Mouse (Mus musculus) macrophage (primary cell): ENCODE data around the gene Trem2. TPM values are rescaled to one million over a fixed set of nuclear protein-coding genes. Genes with fewer than 3 reads are reported as not detected.
"Not testable (repeated sequence)": the region's sequence is repeated elsewhere in the genome, so short reads cannot be mapped to it uniquely, and the experiment has no call there.

Experiments used
- H3K27ac ChIP-seq: fragments of 350-480 bp; formaldehyde crosslinking; 2 replicates; pipeline ENCODE4 v1.9.0; 2021
- H3K36me3 ChIP-seq: fragments of 350-480 bp; formaldehyde crosslinking; 2 replicates; pipeline ENCODE4 v1.9.0; 2021; ENCODE audit errors: inconsistent target
- H3K4me3 ChIP-seq: fragments of 350-480 bp; formaldehyde crosslinking; 2 replicates; pipeline ENCODE4 v1.9.0; 2021; ENCODE audit errors: inconsistent target
- H3K79me2 ChIP-seq: fragments of 350-480 bp; formaldehyde crosslinking; 2 replicates; pipeline ENCODE4 v1.9.0; 2021; ENCODE audit errors: inconsistent target
- WGBS: methylation state at CpG from one replicate; pipeline ENCODE4 v1.1.7; 2026; ENCODE audit warnings: inconsistent platforms; ENCODE audit not compliant: missing documents; 5-methylcytosine and 5-hydroxymethylcytosine counted together
- polyA plus RNA-seq: library from polyadenylated mRNA; stranded (reverse); fragments of 250-400 nt; gene quantifications from 3 replicates; pipeline ENCODE4 v1.2.4, GENCODE M21; 2018; ENCODE audit warnings: inconsistent platforms

The Trem2 gene
- polyA plus RNA-seq, 1 experiment from 2014 or later: 965 TPM

DNA sequence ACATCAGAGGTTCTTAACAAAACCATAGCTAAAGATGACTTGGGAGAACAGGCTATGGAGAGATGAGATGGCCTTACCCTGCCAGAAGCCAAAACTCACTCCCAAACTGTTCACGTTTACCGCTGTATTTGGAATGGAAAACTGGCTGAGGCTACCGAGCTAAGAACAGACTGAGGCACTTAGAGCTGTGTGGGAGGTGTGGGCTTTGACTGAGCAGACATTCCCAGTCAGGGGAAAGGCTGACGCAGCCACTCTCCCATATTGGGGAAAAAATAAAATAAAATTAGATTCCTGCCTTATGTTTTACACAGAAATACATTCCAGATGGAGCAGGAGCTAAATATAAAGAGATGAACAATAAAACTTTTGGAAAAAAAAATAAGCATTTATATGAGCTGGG lies 19.5 kb upstream of the Trem2 start:
- Histone ChIP-seq H3K27ac (no peak overlapping the region), H3K36me3 (peaks cover 33% of the 10 kb centered on the region; the same call in 1 of the 2 replicates), H3K79me2 (no peaks in the 10 kb centered on the region), H3K4me3 (no peak overlapping the region)
- 100% methylated on average over 4 of the region's 4 CpGs for WGBS

GRCm38 (mm10) chr17:48332524-48332923 lies 13.7 kb upstream of the Trem2 start:
- H3K27ac ChIP-seq: no peak overlapping the region
- no peaks in the 10 kb centered on the region for H3K79me2 ChIP-seq
- 81% methylated on average over 2 of the region's 2 CpGs for WGBS
- no peak overlapping the region for H3K4me3 ChIP-seq
- no peaks in the 10 kb centered on the region for H3K36me3 ChIP-seq

- Histone ChIP-seq H3K79me2 (no peaks in the 10 kb centered on the region), H3K27ac (no peak overlapping the region), H3K36me3 (no peaks in the 10 kb centered on the region), H3K4me3 (no peak overlapping the region)
- WGBS: 88% methylated on average over 4 of the region's 4 CpGs
Observed at GRCm38 (mm10) chr17:48334186-48334585, 12.0 kb upstream of the Trem2 start.

DNA sequence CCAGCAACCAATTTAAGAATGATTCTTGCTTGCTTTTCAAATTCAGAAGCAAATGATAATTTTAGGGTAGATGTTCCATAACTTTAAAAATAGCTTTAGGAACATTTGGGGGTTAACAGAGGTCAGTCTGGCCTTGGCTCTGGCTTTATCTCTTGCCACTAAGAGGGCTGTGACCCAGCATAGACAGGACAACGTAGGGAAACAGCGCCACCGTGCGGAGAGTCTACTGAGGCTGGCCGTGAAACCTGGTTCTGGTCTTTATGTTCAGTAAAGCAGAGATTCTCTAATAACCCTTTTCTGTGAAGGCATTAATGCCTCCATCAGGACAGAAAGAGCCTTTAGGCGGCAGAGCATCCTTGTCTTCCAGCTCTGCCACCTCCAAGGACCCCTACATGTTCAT lies 9.3 kb upstream of the Trem2 start:
- H3K36me3 ChIP-seq: no peaks in the 10 kb centered on the region
- H3K79me2 ChIP-seq: no peaks in the 10 kb centered on the region
- WGBS: 0% methylated on average over 6 of the region's 6 CpGs
- no peak overlapping the region for H3K4me3 ChIP-seq
- peak overlapping the region; percentile 15; the same call in 1 of the 2 replicates for H3K27ac ChIP-seq

GRCm38 (mm10) chr17:48340267-48340666 lies 5.9 kb upstream of the Trem2 start:
- no peaks in the 10 kb centered on the region for H3K36me3 ChIP-seq
- WGBS: 100% methylated on average over 1 of the region's 1 CpGs
- H3K4me3 ChIP-seq: no peak overlapping the region
- no peaks in the 10 kb centered on the region for H3K79me2 ChIP-seq
- no peak overlapping the region for H3K27ac ChIP-seq

DNA sequence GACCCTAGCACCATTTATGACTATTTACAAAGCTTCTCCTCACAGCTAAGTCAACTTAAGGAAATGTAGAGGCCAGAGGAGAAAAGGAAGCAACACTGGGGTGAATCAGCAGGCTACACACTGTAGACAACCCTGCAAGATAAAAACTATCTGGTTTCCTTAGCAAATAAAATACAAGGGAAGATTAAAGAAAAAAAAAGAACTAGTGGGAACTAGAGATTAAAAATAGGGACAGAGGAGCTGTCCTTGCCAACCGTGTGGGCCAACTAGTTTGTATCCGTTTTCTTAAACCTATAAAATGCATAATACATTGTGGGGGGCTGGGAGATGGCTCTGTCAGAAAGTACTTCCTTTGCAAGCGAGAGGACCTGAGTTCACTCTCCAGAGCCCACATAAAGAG lies 4.3 kb upstream of the Trem2 start:
- Histone ChIP-seq H3K36me3 (no peaks in the 10 kb centered on the region), H3K79me2 (peaks cover 11% of the 10 kb centered on the region), H3K4me3 (no peak overlapping the region), H3K27ac (peak overlapping the region; percentile 69)
- 25% methylated on average over 3 of the region's 3 CpGs for WGBS

- H3K79me2 ChIP-seq: peaks cover 22% of the 10 kb centered on the region
- no peaks in the 10 kb centered on the region for H3K36me3 ChIP-seq
- H3K27ac ChIP-seq: no peak overlapping the region
- WGBS: 81% methylated on average over 2 of the region's 2 CpGs
- no peak overlapping the region for H3K4me3 ChIP-seq
Observed at GRCm38 (mm10) chr17:48343065-48343464, 3.1 kb upstream of the Trem2 start.

DNA sequence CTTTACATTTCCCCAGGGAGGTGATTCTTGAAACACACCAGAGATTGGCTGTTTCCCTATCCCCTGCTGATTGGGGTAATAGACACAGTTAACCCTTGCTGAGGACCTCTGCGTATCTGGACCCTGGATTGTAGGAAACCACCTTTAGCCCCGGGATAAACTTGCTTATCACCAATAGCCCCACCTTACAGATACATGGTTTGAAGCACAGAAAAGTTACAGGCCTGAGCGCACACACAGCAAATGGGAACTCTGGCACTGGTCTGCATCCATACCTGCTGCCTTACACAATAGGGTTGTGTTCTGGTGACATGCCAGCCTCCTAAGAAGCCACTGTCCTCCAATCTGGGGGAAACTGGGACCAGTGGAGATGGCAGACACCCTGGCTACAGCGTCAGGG lies 377 bp upstream of the Trem2 start:
- Histone ChIP-seq H3K36me3 (peaks cover 15% of the 10 kb centered on the region), H3K27ac (peak overlapping the region; percentile 100), H3K79me2 (peaks cover 49% of the 10 kb centered on the region), H3K4me3 (peak overlapping the region; percentile 92; the same call in 1 of the 2 replicates)
- 80% methylated on average over 4 of the region's 4 CpGs for WGBS

DNA sequence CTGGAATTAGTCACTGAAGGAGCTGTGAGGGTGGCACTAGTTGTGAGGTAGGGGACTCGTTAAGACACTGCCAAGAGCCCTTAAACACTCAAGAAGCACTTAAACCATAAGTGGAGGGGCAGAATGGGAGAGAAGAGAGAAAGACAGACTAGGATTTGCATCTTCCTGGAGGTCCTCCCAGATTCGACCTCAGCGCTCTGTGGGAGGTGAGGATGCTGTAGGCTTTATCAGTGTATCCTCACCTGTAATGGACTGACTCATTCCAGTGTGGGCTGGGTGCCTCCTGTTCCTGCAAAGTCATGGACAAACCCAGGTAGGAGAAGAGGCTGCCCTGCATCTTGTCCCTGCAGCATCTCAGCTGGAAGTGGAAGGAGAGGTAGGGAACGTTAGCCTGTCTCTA lies 633 bp downstream of the Trem2 start:
- Histone ChIP-seq H3K4me3 (peak overlapping the region; percentile 92), H3K27ac (peak overlapping the region; percentile 100)

DNA sequence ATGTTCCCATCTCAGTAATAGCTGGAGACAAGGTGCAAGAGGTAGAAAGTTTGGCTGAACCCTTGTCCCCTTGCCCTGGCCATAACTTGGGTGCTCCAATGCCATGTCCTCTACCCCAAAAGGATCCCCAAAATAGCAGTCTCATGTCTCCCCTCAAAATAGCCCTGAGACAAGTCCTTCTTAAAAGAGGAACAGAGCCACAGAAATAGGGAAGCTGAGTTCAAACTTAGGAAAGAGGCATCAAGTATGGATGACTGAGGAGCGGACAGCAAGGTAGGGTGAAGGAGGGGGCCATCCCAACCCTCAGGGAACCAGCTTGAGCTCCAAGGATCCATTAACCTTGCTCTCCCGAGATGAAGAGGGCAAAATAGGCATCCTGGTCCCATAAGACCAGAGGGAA lies 1.1 kb downstream of the Trem2 start:
- peak overlapping the region; percentile 100 for H3K27ac ChIP-seq
- peaks cover 64% of the 10 kb centered on the region for H3K79me2 ChIP-seq
- H3K4me3 ChIP-seq: peak overlapping the region; percentile 92
- H3K36me3 ChIP-seq: peaks cover 30% of the 10 kb centered on the region
- 4% methylated on average over 2 of the region's 2 CpGs for WGBS

More for the DNA sequence above, 633 bp downstream of the Trem2 start:
- peaks cover 59% of the 10 kb centered on the region for H3K79me2 ChIP-seq
- 39% methylated on average over 4 of the region's 4 CpGs for WGBS
- peaks cover 25% of the 10 kb centered on the region for H3K36me3 ChIP-seq

GRCm38 (mm10) chr17:48350681-48351193 lies 4.5 kb downstream of the Trem2 start:
- Histone ChIP-seq H3K36me3 (peaks cover 51% of the 10 kb centered on the region), H3K79me2 (peaks cover 70% of the 10 kb centered on the region), H3K4me3 (no peak overlapping the region), H3K27ac (peak overlapping the region; percentile 100)
- WGBS: 91% methylated on average over 5 of the region's 5 CpGs

- WGBS: 96% methylated on average over 7 of the region's 7 CpGs
- H3K27ac ChIP-seq, H3K4me3 ChIP-seq: not testable (repeated sequence)
- peaks cover 51% of the 10 kb centered on the region for H3K36me3 ChIP-seq
- peaks cover 50% of the 10 kb centered on the region for H3K79me2 ChIP-seq
Observed at GRCm38 (mm10) chr17:48352976-48353375, 6.8 kb downstream of the Trem2 start.

- H3K4me3 ChIP-seq: no peak overlapping the region
- WGBS: 16% methylated on average over 3 of the region's 3 CpGs
- H3K36me3 ChIP-seq: peaks cover 35% of the 10 kb centered on the region
Observed at GRCm38 (mm10) chr17:48355822-48356221, 9.6 kb downstream of the Trem2 start.

DNA sequence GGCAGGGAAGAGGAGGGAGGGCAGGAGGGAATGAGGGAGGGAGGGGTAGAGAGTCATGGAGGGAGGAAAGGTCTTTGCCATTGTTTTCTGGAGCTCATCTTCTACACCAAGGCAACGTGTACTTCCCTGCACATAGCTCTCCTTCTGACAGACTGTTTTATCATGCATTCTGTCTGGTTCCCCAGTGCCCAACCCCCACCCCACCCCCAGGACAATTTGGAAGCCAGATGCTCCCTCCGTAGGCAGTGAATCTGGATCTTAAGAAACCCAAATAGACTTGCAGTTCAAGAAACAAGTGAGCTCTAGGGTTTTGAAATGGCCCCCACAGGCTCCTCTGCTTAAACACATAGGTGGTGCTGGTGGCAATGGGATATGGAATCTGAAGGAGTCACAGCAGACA lies 11.7 kb downstream of the Trem2 start:
- WGBS: 77% methylated on average over 2 of the region's 2 CpGs

More at GRCm38 (mm10) chr17:48355822-48356221, 9.6 kb downstream of the Trem2 start:
- Histone ChIP-seq H3K79me2 (peaks cover 21% of the 10 kb centered on the region), H3K27ac (peak overlapping the region; percentile 96)

DNA sequence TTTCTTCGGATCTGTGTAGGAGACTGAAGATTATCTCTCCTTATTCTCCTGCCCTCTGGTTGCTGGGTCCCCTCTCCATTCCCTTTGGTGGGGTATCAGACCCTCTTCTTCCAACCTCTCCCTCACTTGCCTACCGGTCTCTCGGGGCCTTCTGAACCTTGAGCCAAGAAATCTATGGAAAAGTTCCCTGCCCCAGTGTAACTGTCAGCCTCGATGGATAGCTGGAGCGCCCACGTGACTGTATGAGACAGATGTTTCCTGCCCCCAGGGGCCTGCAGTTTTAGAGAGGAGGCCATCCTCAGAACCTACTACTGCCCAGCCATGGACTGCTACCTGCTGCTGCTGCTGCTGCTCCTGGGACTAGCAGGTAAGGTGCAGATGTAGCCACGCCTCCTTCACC lies 13.4 kb downstream of the Trem2 start, which contains the start of gene Treml1:
Gene Treml1, plus strand, starts transcription at position 301 of the 400 bp plus-strand sequence.
- no peaks in the 10 kb centered on the region for H3K79me2 ChIP-seq
- 0 out of 2 replicates have a peak, but pooled peaks cover 1% of the 10 kb centered on the region for H3K36me3 ChIP-seq
- 53% methylated on average over 7 of the region's 7 CpGs for WGBS
- H3K4me3 ChIP-seq: no peak within 1 kb of the TSS
- no peak within 1 kb of the TSS for H3K27ac ChIP-seq

More for the DNA sequence above, 11.7 kb downstream of the Trem2 start:
- Histone ChIP-seq H3K79me2 (peaks cover under 1% of the 10 kb centered on the region; the same call in 1 of the 2 replicates), H3K36me3 (peaks cover 16% of the 10 kb centered on the region), H3K4me3 (no peak overlapping the region), H3K27ac (no peak overlapping the region)

- no peaks in the 10 kb centered on the region for H3K79me2 ChIP-seq
- H3K27ac ChIP-seq: no peak overlapping the region
- H3K36me3 ChIP-seq: no peaks in the 10 kb centered on the region
- no peak overlapping the region for H3K4me3 ChIP-seq
- 46% methylated on average over 3 of the region's 4 CpGs for WGBS
Observed at GRCm38 (mm10) chr17:48360462-48360861, 14.3 kb downstream of the Trem2 start.
